Mouse (Mus musculus) bone marrow macrophage, adult 2 months (primary cell): Measurements from ENCODE around the gene Tspan14.

Source experiments
- CTCF ChIP-seq: IDR thresholded peaks from 2 replicates; pipeline ENCODE4 v1.5.1; 2012; ENCODE audit warnings: low read depth, mild to moderate bottlenecking, low read length, moderate library complexity
- POLR2A ChIP-seq: IDR thresholded peaks from 2 replicates; pipeline ENCODE4 v1.6.1; 2012; ENCODE audit warnings: mild to moderate bottlenecking, low read depth, low read length, borderline replicate concordance

DNA sequence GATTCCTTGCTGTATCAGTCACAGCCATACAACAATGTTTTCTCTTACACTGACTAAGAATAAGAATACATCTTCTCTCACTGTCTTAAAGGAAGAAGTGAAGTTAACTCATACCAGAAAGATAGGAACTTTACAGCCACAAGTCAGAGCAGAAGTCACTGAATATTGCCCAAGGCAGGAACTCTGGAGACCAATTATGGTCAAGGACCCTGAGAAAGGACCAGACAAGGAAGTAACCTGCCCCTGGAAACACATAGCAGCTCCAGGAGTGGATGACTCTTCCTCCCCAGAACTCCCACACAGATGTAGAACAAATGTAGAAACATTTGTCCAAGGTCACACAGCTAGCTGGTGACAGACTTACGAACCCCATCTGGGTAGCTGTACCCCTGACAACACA lies 45.4 kb downstream of the Tspan14 start:
- TF ChIP-seq CTCF (no peak), POLR2A (no peak)
